Mouse (Mus musculus) bone marrow macrophage, adult 2 months (primary cell): ENCODE measurements around the gene Slain1. TPM values are rescaled to one million over a fixed set of nuclear protein-coding genes. Genes with fewer than 3 reads are reported as not detected.
A peak's percentile ranks its signal among the peaks of the same experiment; 100 is the strongest.

Experiments
- H3K27ac ChIP-seq: 2 replicates; pipeline ENCODE4 v1.5.1; 2012; ENCODE audit warnings: low read depth, low read length; ENCODE audit not compliant: insufficient read depth
- H3K4me1 ChIP-seq: 2 replicates; pipeline ENCODE4 v1.6.1; 2012; ENCODE audit warnings: low read length; ENCODE audit not compliant: control insufficient read depth, insufficient read depth
- H3K4me3 ChIP-seq: 2 replicates; pipeline ENCODE4 v1.5.1; 2012; ENCODE audit warnings: mild to moderate bottlenecking, low read length, moderate library complexity; ENCODE audit not compliant: insufficient read depth
- CTCF ChIP-seq: IDR thresholded peaks from 2 replicates; pipeline ENCODE4 v1.5.1; 2012; ENCODE audit warnings: low read depth, mild to moderate bottlenecking, low read length, moderate library complexity
- POLR2A ChIP-seq: IDR thresholded peaks from 2 replicates; pipeline ENCODE4 v1.6.1; 2012; ENCODE audit warnings: mild to moderate bottlenecking, low read depth, low read length, borderline replicate concordance
- polyA plus RNA-seq: library from polyadenylated mRNA; stranded (reverse); fragments of >200 nt; gene quantifications from 2 replicates; pipeline ENCODE4 v1.2.4, GENCODE M21; 2012; ENCODE audit not compliant: missing spikeins, insufficient read depth, insufficient read length

Slain1 gene
- polyA plus RNA-seq, 1 experiment: not detected

DNA sequence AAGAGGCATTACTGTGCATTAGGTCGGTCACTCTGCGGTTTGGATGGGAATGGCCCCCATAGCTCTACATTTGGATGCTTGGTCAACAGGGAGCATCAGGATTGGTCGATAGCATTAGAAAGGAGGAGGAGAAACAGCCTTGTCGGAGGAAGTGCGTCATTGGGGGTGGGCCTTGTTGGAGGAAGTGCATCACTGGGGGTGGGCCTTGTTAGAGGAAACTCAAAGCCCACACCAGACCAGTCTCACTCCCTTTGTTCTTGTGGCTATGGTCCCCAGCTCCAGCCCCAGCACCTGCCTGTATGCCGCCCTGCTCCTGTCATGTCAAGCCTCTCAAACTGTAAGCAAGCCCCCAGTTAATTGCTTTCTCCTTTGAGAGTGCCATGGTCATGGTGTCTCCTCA is 49.3 kb downstream of the Slain1 start:
- no peaks in the 10 kb centered on the region for H3K4me1 ChIP-seq
- H3K27ac ChIP-seq: no peak overlapping the region
- no peak for TF ChIP-seq POLR2A
- no peak overlapping the region for H3K4me3 ChIP-seq

DNA sequence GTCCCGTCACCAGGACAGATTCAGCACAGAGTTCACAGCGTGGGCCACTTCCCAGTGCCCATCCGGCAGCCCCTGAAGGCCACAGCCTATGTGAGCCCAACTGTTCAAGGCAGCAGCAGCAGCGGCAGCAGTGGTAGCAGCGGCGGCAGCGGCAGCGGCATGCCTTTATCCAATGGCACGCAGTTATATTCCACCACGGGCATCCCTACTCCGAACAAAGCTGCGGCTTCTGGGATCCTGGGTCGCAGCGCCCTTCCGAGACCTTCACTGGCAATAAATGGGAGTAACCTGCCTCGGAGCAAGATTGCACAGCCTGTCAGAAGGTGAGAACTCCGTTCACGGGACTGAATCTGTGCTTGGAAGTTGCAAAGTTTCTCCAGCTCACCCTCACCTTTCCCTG is 52.5 kb downstream of the Slain1 start:
- Histone ChIP-seq H3K27ac (no peak overlapping the region), H3K4me3 (no peak overlapping the region), H3K4me1 (no peaks in the 10 kb centered on the region)
- TF ChIP-seq CTCF (no peak), POLR2A (no peak)

GRCm38 (mm10) chr14:103704771-103705170 is 54.7 kb downstream of the Slain1 start:
- Histone ChIP-seq H3K27ac (no peak overlapping the region), H3K4me1 (no peaks in the 10 kb centered on the region), H3K4me3 (no peak overlapping the region)
- TF ChIP-seq CTCF (no peak), POLR2A (no peak)

DNA sequence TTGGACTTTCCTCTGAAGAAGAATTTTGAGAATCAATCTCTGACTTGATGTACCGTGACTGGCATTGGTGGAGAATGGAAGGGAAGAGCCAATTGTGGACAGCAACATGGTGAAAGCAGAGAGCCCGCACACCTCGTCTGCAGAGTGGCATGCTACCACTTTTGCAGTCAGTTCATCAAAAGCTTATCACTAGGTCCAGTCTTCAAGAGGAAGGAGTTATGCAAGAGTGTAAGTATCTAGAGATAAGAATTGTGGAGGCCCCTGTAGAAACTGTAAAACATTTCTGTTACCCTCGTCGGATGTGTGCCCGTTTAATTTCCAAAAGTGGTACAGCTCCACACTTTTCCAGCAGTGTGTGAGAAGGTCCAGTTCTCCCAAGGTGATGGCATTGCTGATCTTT is 56.3 kb downstream of the Slain1 start:
- no peaks in the 10 kb centered on the region for H3K4me1 ChIP-seq
- no peak overlapping the region for H3K4me3 ChIP-seq
- H3K27ac ChIP-seq: no peak overlapping the region
- TF ChIP-seq POLR2A (no peak), CTCF (no peak)

DNA sequence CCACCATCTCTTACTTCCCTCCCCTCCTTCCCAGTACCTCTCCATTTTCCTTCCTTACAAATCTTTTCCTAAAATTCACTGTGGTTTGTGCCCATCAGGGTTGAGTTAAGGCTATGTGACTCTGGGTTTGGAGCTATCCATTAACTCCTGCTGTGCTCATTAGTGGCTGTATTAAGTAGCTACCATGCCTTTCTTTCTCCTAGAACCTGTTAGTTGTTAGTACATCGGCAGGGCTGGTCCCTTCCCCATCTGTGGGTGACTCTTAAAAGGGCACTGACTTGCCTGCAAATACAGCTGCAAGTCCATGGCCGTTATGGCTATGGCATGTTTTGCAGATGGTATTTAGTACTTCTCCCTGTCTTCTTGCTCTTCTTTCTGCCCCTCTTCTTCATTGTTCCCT is 58.6 kb downstream of the Slain1 start:
- TF ChIP-seq CTCF (no peak), POLR2A (no peak)
- H3K27ac ChIP-seq: no peak overlapping the region
- H3K4me3 ChIP-seq: no peak overlapping the region
- H3K4me1 ChIP-seq: no peaks in the 10 kb centered on the region

DNA sequence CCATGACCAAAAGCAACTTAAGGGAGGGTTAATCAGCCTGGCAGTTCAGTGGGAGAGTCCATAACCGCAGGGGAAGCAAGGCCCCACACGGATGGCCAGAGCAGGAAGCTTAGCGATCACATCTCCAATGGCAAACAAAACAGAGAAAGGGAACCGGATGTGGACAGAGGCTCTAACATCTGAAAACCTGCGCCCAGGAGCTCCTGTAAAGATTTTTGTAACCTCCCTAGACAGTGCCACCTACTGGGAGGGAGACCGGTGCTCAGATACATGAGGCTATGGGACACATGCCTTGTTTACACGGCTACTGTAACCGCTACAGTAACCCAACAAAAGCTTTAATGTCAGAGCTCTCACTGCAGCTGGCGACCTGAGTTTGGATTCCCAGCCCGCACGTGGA is 59.2 kb downstream of the Slain1 start:
- Histone ChIP-seq H3K4me3 (no peak overlapping the region), H3K4me1 (no peaks in the 10 kb centered on the region), H3K27ac (no peak overlapping the region)
- TF ChIP-seq CTCF: no peak
- no peak for TF ChIP-seq POLR2A

GRCm38 (mm10) chr14:103712986-103713385 is 63.0 kb downstream of the Slain1 start:
- H3K4me1 ChIP-seq: no peaks in the 10 kb centered on the region
- TF ChIP-seq POLR2A (no peak), CTCF (no peak)
- no peak overlapping the region for H3K27ac ChIP-seq
- no peak overlapping the region for H3K4me3 ChIP-seq

- Histone ChIP-seq H3K27ac (no peak overlapping the region), H3K4me3 (no peak overlapping the region), H3K4me1 (peaks cover 7% of the 10 kb centered on the region; the same call in 1 of the 2 replicates)
- TF ChIP-seq CTCF (peak; percentile 98), POLR2A (no peak)
These were observed 67.5 kb downstream of the Slain1 start for GRCm38 (mm10) chr14:103717516-103717915.

GRCm38 (mm10) chr14:103717979-103718378 is 68.0 kb downstream of the Slain1 start:
- Histone ChIP-seq H3K27ac (no peak overlapping the region), H3K4me1 (peaks cover 7% of the 10 kb centered on the region; the same call in 1 of the 2 replicates), H3K4me3 (no peak overlapping the region)
- no peak for TF ChIP-seq POLR2A
- TF ChIP-seq CTCF: no peak

GRCm38 (mm10) chr14:103718393-103718792 is 68.4 kb downstream of the Slain1 start:
- Histone ChIP-seq H3K4me1 (peaks cover 7% of the 10 kb centered on the region; the same call in 1 of the 2 replicates), H3K27ac (no peak overlapping the region), H3K4me3 (no peak overlapping the region)
- TF ChIP-seq CTCF: no peak
- TF ChIP-seq POLR2A: no peak
